9 mouse cellular contexts compared by ENCODE assay signal in genomic region chr13:99550679-99551369, GRCm38 (mm10). TPM values are rescaled to one million over a fixed set of nuclear protein-coding genes. Genes with fewer than 3 reads are reported as not detected.
DNase-seq lines count a peak whose midpoint lies in the region.
"Had no signal": no experiment of that assay in that cellular context is flagged by ENCODE, and none has a peak within 500 bp of the region (broad histone marks: within the 10 kb centered on the region; RNA-seq: fewer than 3 reads in every experiment).

No protein-coding gene starts in this region.

- peak; percentile 35 to 40 for DNase-seq in cerebellum, postnatal 10 days
- no peak for DNase-seq in cerebellum, adult 8-10 months
- DNase-seq in right cerebral cortex, adult 18-20 months = peak; percentile 23
- no peak for DNase-seq in right cerebral cortex, postnatal 25 days
- DNase-seq in layer of hippocampus, adult 9-11 months = peak; percentile 50
- DNase-seq in retina, postnatal 1 day = peak; percentile 58
- no peak for DNase-seq in gastrocnemius, adult 8-10 months (ENCODE audit: low spot score in 2 of 2)
- no peak for DNase-seq in cerebellum, adult 9-10 months
- DNase-seq: kidney, postnatal 25 days had no signal

RNA-seq across cellular contexts. Expression of gene Map1b, which starts 34.5 kb away (rescaled TPM):
- total RNA-seq in gastrocnemius, adult 8-10 months (2022) = 10 to 100 TPM in 1 of 4 experiments, 1 to 10 TPM in 3; 6.1 to 10.2 (median 8.4) TPM

Comparison
In these comparisons a context has a peak if more than half of its experiments do, and no peak if none do; other contexts are left out.
1. DNase-seq: peak in cerebellum, postnatal 10 days (2 of 2), right cerebral cortex, adult 18-20 months (single experiment), layer of hippocampus, adult 9-11 months (single experiment) and retina, postnatal 1 day (single experiment); none in cerebellum, adult 8-10 months (single experiment), right cerebral cortex, postnatal 25 days (single experiment), gastrocnemius, adult 8-10 months (0 of 2) and cerebellum, adult 9-10 months (single experiment).